Mouse (Mus musculus) ES-Bruce4 (cell line): Measurements from ENCODE around the gene Pcbp3.

Source experiments
- CTCF ChIP-seq: IDR thresholded peaks from one replicate; pipeline ENCODE4 v1.8.1; 2011; ENCODE audit warnings: low read depth, low read length
- POLR2A ChIP-seq: IDR thresholded peaks from one replicate; pipeline ENCODE4 v1.8.1; 2011; ENCODE audit warnings: low read length; ENCODE audit not compliant: insufficient read depth

DNA sequence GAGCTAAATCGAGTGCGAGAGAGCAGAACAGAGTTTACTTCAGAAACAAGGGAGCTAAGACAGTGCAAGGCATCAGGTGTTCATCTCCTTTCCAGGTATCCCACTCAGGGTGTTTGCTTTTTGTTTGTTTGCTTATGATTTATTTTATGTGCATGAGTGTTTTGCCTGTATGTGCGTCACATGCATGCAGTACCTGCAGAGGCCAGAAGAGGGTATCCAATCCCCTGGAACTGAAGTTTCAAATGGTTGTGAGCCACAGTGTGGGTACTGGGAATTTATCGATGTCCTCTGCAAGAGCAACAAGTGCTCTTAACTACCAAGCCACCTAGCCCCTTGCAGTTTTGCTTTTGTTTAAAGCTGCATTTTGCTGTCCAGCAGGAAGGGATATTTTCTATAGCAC lies 132.8 kb downstream of the Pcbp3 start:
- TF ChIP-seq POLR2A (no peak), CTCF (no peak)
